Mouse (Mus musculus): Measurements from ENCODE around the gene Gcc1. TPM values are rescaled to one million over a fixed set of nuclear protein-coding genes. Genes with fewer than 3 reads are reported as not detected.

Gene Gcc1
- polyA plus RNA-seq, 1 experiment from 2014 or later = 11.0 TPM

DNA sequence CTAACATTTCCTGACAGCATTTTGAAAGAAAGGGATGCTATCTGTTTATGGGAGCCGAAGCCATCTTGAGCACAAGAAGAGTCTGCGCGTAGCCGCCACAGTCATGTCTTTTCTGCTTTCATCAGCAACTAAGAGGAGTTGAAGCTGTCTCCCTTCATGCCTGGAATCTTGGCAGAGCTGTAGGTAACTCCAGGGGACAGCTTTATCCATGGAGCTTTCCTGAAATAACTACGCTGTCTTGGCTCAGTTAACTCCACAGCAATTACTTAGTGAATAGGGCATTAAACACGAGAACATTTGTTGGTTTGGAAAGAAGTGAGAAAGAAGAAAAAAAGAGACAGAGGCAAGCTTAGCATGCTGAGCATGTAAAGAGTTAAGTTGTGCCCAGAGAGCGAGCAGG is 19.7 kb upstream of the Gcc1 start:
- Histone ChIP-seq H3K4me2 (no peak overlapping the region), H3K27me3 (peaks cover 24% of the 10 kb centered on the region), H3K4me1 (replicated peaks) (no peaks in the 10 kb centered on the region), H3K27ac (replicated peaks) (no peak overlapping the region), H3K9me3 (no peaks in the 10 kb centered on the region), H3K9ac (no peak overlapping the region), H3K4me3 (no peak overlapping the region), H3K36me3 (no peaks in the 10 kb centered on the region)
- peak; percentile 45; the same call in 1 of the 2 replicates for ATAC-seq (ENCODE audit: low FRiP score, low read depth)
- 72% methylated on average over 7 of the region's 7 CpGs for WGBS

DNA sequence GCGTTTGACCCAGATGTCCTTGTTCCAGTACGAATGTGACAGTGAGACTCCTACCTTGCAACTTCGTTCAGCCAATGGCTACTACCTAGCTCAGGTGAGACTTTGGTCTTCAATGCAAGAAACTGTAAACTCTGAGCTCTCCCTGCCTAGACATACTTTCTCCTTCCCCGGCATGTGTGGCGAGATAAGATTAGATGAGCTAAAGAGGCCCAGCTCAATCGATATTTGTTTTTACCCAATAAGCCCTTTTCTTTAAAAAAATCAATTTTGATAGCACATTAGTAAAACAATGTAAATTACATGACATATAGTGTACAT is 3.3 kb upstream of the Gcc1 start:
- no peaks in the 10 kb centered on the region for H3K4me1 ChIP-seq (replicated peaks)
- H3K4me3 ChIP-seq = no peak overlapping the region
- 83% methylated on average over 6 of the region's 6 CpGs for WGBS
- H3K4me2 ChIP-seq = no peak overlapping the region
- no peak overlapping the region for H3K9ac ChIP-seq
- no peaks in the 10 kb centered on the region for H3K27me3 ChIP-seq
- peaks cover 7% of the 10 kb centered on the region; the same call in 1 of the 2 replicates for H3K36me3 ChIP-seq
- ATAC-seq (ENCODE audit: low FRiP score, low read depth) = no peak
- H3K27ac ChIP-seq (replicated peaks) = no peak overlapping the region
- no peaks in the 10 kb centered on the region for H3K9me3 ChIP-seq

DNA sequence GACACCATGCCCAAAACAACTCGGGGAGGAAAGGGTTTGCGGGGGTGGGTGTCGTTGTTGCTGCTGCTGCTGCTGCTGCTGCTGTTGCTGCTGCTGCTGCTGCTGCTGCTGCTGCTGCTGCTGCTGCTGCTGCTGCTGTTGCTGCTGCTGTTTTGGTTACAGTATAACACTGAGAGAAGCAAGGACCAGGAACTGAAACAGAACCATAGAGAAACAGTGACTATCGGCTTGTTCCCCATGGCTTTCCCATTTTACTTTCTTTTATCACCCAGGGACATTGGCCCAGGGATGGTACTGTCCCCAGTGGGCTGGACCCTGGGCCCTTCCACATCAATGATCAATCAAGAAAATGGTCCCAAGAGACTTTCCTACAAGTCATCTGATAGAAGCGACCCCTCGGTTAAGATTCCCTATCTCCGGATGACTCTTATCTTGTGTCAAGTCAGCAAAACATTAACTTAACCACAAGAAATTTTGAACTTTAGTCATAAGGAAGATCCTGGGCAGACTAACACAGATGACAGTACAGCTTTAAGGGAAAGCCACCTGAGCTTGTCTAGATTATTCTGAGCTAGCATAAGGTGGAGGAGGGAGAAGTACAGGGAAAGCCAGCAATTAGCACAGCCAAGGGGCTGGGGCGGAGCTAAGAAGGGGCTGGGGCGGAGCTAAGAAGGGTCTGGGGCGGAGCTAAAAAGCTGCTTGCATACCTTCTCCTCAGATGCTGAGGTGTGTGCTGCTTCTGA is 2.8 kb upstream of the Gcc1 start:
- ATAC-seq (ENCODE audit: low FRiP score, low read depth) = no peak
- H3K27ac ChIP-seq (replicated peaks) = no peak overlapping the region
- H3K4me3 ChIP-seq = no peak overlapping the region
- no peak overlapping the region for H3K9ac ChIP-seq
- peaks cover 2% of the 10 kb centered on the region; the same call in 1 of the 2 replicates for H3K4me1 ChIP-seq (replicated peaks)
- H3K9me3 ChIP-seq = no peaks in the 10 kb centered on the region
- H3K4me2 ChIP-seq = no peak overlapping the region
- 80% methylated on average over 10 of the region's 10 CpGs for WGBS
- H3K36me3 ChIP-seq = peaks cover 12% of the 10 kb centered on the region
- H3K27me3 ChIP-seq = no peaks in the 10 kb centered on the region

DNA sequence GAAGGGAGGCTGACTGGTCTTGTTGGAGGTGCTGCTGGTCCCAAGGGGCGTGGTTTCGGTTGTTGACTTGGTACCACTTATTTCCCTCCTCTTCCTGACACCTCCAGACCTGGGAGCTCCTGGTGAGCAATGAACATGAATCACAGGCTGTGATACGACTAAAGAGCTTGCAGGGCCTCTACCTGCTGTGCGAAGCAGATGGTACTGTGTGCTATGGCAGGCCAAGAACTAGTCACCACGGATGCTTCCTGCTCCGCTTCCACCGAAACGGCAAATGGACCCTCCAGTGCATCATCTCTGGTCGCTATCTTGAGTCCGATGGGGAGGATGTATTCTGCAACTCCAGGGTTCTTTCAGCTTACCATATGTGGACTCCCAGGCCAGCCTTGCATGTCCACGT is 1.7 kb upstream of the Gcc1 start:
- Histone ChIP-seq H3K27ac (replicated peaks) (no peak overlapping the region), H3K4me1 (replicated peaks) (peaks cover 13% of the 10 kb centered on the region), H3K4me2 (no peak overlapping the region), H3K4me3 (no peak overlapping the region), H3K27me3 (no peaks in the 10 kb centered on the region), H3K36me3 (peaks cover 17% of the 10 kb centered on the region), H3K9me3 (no peaks in the 10 kb centered on the region), H3K9ac (no peak overlapping the region)
- ATAC-seq (ENCODE audit: low FRiP score, low read depth) = no peak
- WGBS = 87% methylated on average over 11 of the region's 11 CpGs

DNA sequence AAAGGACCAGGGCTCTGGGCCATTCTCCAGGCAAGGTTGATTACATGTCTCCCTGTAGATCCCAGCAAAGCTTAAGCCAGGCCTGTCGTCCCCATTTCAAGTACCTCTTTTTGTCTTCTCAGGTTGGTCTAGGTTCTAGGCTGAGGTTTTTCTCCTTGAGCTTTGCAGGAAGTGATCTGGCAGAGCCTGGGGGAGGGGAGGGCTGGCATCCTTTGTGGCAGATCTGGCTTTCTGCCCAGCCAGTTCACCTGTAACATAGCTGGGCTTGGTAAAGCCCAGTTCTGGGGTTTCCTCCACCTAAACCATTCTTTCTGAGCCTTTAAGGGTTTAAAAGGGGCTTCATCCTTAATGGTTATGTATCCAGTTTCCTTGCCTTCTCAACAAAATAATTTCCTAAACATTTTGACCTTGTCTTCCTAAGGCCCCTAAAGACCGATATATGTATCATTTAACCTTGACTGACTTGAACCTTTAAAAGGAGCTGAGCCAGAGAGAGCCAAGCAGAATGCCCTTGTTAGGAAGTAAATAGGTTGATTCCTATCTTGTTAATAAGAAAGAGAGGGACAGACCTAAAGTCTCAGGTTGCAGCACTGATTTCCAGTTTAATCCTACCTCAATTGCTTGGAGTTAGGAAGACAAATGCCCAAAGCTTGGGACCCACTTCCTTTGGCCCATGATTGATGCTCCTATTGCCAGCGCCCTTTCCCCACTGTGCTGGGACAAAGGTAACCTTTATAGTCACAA is 922 bp downstream of the Gcc1 start, which contains the start of gene Fscn3:
Fscn3 (plus strand) TSS at position 694 of the 744 bp plus-strand sequence.
- peaks cover 17% of the 10 kb centered on the region for H3K36me3 ChIP-seq
- H3K9me3 ChIP-seq = no peaks in the 10 kb centered on the region
- 82% methylated on average over 3 of the region's 3 CpGs for WGBS
- H3K4me2 ChIP-seq = no peak within 1 kb of the TSS
- H3K27ac ChIP-seq (replicated peaks) = no peak within 1 kb of the TSS
- no peak within 1 kb of the TSS for H3K9ac ChIP-seq
- no peak within 1 kb of the TSS for H3K4me3 ChIP-seq
- ATAC-seq (ENCODE audit: low FRiP score, low read depth) = no peak
- peaks cover 27% of the 10 kb centered on the region for H3K4me1 ChIP-seq (replicated peaks)
- H3K27me3 ChIP-seq = no peaks in the 10 kb centered on the region

DNA sequence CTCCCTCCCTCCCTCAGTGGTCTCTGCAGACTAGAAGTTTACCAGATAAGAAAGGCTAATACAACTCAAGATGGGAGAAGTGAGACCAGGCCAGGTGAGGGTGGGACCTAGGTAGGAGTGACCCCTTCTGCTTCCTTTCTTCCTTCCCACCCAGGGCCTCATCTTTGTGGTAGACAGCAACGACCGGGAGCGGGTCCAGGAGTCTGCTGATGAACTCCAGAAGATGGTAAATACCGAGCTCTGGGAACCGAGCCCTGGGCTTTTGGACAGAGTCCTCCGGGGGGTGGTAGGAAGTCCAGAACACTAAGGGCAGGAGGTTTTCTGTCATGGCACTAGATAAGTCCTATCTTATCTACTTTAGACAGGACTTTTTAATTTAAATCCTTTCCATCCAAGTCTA is 3.2 kb downstream of the Gcc1 start:
- Histone ChIP-seq H3K27me3 (no peaks in the 10 kb centered on the region), H3K4me2 (peak overlapping the region; percentile 76), H3K36me3 (peaks cover 17% of the 10 kb centered on the region), H3K9me3 (no peaks in the 10 kb centered on the region), H3K27ac (replicated peaks) (no peak overlapping the region), H3K9ac (no peak overlapping the region), H3K4me1 (replicated peaks) (peaks cover 43% of the 10 kb centered on the region), H3K4me3 (no peak overlapping the region)
- WGBS = 93% methylated on average over 6 of the region's 6 CpGs
- ATAC-seq (ENCODE audit: low FRiP score, low read depth) = no peak

DNA sequence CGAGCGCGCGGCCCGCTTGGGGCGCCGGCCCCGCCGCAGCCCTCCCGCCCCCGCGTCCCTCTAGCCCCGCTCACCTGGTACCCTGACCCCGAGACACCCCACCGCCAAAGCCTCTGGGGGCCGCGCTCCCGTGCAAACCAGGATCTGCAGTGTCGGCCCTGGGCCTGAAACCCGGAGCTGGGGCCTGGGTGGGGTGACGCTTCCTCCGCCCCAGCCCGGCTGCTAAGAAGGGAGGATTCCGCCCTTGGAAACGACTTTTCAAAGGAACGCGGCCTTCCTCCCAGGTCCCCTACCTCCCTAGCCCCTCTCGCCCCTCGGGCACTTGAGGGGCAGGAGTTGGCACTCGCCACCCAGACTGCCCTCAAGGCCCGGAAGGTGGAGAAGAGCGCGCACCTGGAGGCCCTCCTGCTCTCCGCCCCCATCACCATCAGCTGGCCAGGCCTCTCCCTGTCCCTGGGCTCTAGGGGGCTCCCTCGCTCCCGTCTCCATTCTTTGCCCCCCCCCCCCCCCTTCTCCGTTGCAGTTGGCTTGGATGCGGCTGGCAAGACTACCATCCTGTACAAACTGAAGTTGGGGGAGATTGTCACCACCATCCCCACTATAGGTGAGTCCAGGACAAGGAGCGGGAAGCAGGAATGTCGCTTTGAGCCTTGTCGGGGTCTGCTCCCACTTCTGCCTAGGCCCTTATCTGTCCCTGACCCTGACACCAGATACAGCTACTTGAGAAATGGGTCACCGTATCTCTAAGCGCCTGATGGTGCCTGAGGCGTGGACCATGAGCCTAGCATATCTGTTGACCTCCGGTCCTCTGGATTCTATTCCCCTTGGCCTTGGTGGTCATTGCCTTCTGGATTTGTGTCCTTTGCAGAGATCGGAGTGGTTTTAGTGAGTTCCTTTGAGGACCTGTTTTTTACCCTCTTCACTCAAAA is 4.2 kb downstream of the Gcc1 start:
- peak overlapping the region; percentile 80 for H3K4me3 ChIP-seq
- H3K9ac ChIP-seq = peak overlapping the region; percentile 81
- peak; percentile 32 for ATAC-seq (ENCODE audit: low FRiP score, low read depth)
- H3K27me3 ChIP-seq = no peaks in the 10 kb centered on the region
- peaks cover 18% of the 10 kb centered on the region for H3K36me3 ChIP-seq
- H3K27ac ChIP-seq (replicated peaks) = peak overlapping the region; percentile 80
- H3K4me2 ChIP-seq = peak overlapping the region; percentile 76
- peaks cover 52% of the 10 kb centered on the region for H3K4me1 ChIP-seq (replicated peaks)
- 11% methylated on average over 44 of the region's 46 CpGs for WGBS
- H3K9me3 ChIP-seq = no peaks in the 10 kb centered on the region

DNA sequence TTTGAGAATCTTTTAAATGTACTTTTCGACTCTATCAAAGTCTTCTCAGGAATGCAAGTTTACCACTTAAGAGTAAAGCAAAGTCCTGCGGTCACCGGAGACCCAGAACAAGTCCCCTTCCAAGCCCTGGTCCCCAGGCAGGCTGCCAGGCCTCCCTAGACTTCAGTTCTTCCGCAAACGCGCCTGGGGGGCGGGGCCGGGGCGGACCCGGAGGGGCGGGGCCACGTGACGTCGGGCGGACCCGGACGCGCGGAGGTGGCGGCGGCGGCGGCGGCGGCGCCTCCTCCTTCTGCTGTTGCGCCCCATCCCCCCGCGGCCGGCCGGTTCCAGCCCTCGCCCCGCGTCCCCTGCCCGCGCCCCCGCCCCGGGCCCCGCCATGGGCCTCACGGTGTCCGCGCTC is 4.9 kb downstream of the Gcc1 start, which contains the start of gene Arf5:
Arf5 (plus strand) TSS at position 248 of the 400 bp plus-strand sequence.
- H3K4me3 ChIP-seq = peak within 1 kb of the TSS; percentile 80
- peaks cover 26% of the 10 kb centered on the region for H3K36me3 ChIP-seq
- H3K9ac ChIP-seq = peak within 1 kb of the TSS; percentile 81
- no peaks in the 10 kb centered on the region for H3K9me3 ChIP-seq
- H3K27ac ChIP-seq (replicated peaks) = peak within 1 kb of the TSS; percentile 80
- WGBS = under 1% methylated on average over 28 of the region's 42 CpGs
- H3K4me2 ChIP-seq = peak within 1 kb of the TSS; percentile 76
- peaks cover 53% of the 10 kb centered on the region for H3K4me1 ChIP-seq (replicated peaks)
- ATAC-seq (ENCODE audit: low FRiP score, low read depth) = peak; percentile 77
- H3K27me3 ChIP-seq = no peaks in the 10 kb centered on the region

DNA sequence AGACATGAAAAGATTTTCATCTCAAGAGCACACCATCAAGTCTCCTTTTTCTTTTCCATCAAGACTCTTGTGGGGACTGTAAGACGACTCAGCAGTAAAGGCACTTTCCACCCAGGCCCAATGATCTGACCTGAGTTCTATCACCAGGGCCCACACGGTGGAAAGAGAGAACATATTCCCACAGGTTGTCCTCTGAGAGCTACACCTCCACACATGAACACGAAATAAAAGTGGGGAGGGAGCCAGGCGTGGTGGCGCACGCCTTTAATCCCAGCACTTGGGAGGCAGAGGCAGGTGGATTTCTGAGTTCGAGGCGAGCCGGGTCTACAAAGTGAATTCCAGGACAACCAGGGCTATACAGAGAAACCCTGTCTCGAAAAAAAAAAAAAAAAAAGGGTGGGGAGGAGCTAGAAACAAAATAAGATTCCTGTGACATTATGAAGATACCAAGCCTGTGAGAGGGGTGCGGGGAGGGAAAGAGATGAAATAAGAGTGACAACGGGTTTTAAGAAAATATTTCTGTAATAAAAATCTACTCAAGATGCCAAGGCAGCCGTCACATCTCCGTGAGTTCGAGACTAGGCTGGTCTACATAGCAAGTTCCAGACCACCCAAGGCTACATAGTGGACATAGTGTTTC is 5.4 kb downstream of the Gcc1 start:
- Histone ChIP-seq H3K27ac (replicated peaks) (peak overlapping the region; percentile 80; the same call in 1 of the 2 replicates), H3K9me3 (no peaks in the 10 kb centered on the region), H3K4me2 (peak overlapping the region; percentile 76), H3K36me3 (peaks cover 31% of the 10 kb centered on the region), H3K4me1 (replicated peaks) (peaks cover 53% of the 10 kb centered on the region), H3K27me3 (no peaks in the 10 kb centered on the region), H3K4me3 (peak overlapping the region; percentile 80), H3K9ac (0 out of 2 replicates have a peak overlapping the region, but pooled peaks have one; percentile 81)
- WGBS = 72% methylated on average over 15 of the region's 15 CpGs
- peak; percentile 15 for ATAC-seq (ENCODE audit: low FRiP score, low read depth)

DNA sequence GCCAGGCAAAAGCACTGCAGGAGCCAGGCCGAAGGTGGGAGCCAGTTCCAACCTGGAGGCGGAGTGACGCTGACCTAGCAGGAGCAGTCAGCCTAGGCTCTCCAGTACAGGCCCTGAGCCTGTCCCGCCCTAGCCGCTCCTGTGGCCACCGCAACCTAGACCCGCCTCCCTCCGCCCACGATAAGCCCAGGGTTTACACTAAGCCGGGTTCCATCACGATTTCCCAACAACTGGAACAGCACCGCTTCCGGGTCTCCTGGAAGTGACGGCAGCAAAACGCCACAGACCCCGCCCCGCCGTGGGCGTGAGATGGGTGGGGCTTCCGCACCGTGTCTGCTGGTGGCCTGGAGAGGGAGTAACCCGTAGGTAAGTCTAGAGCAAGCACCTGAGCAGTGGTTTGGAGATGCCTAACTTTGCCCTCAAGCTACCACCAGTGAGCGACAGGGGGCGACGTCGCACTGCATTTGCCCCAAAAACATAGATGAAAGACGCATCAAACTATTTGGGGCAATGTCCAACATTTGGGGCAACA is 6.7 kb downstream of the Gcc1 start:
- Histone ChIP-seq H3K36me3 (peaks cover 35% of the 10 kb centered on the region), H3K4me3 (peak overlapping the region; percentile 68), H3K4me1 (replicated peaks) (peaks cover 53% of the 10 kb centered on the region), H3K27me3 (no peaks in the 10 kb centered on the region), H3K4me2 (peak overlapping the region; percentile 63), H3K27ac (replicated peaks) (peak overlapping the region; percentile 52), H3K9ac (peak overlapping the region; percentile 64), H3K9me3 (no peaks in the 10 kb centered on the region)
- peak; percentile 88 for ATAC-seq (ENCODE audit: low FRiP score, low read depth)
- under 1% methylated on average over 27 of the region's 27 CpGs for WGBS

DNA sequence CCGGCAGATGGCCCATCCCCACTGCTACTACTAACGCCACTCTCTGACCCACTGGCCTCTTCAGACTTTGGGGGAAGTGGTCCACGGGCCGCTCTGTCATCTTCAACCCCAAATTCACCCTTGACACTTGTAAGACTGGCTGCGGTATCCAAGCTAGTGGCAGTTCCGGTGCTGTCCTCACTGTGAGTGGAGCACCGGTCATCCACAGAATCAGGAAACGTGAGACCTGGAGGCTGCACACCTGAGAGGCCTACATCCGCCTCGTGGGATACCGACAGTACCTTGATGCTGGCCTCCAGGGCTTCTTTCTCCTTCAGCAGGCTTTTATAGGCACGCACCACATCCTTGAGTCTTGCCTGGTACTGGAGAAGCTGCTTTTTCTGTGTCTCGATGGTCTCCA is 7.3 kb downstream of the Gcc1 start:
- no peak for ATAC-seq (ENCODE audit: low FRiP score, low read depth)
- peak overlapping the region; percentile 63 for H3K4me2 ChIP-seq
- H3K27me3 ChIP-seq = no peaks in the 10 kb centered on the region
- H3K9ac ChIP-seq = peak overlapping the region; percentile 64
- no peak overlapping the region for H3K27ac ChIP-seq (replicated peaks)
- H3K4me1 ChIP-seq (replicated peaks) = peaks cover 50% of the 10 kb centered on the region
- H3K9me3 ChIP-seq = no peaks in the 10 kb centered on the region
- peak overlapping the region; percentile 68 for H3K4me3 ChIP-seq
- H3K36me3 ChIP-seq = peaks cover 36% of the 10 kb centered on the region
- WGBS = 25% methylated on average over 13 of the region's 13 CpGs

Data from hindbrain, embryonic 15.5 days (tissue).